Comparison of ENCODE assay signal across 20 mouse cellular contexts in the genomic region with DNA sequence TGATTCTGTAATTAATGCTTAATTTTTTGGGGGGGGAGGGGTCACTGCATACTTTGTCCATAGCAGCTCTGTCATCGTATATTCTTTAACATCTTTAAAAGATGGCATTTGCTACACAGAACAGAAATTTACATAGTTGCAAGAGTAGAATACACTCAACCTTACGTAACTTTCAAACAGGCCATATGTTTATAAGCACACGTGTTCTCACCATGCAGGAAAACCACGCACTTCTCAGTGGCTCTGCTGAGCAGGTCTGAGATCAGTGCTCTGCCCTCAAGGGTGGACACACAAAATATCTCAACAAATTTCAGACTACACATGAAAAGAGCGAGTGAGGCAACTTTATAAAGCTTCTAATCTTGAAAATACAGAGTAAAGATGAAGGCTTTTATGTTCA.
"Had no signal": no experiment of that assay in that cellular context is flagged by ENCODE, and none has a peak within 500 bp of the region (broad histone marks: within the 10 kb centered on the region; RNA-seq: fewer than 3 reads in every experiment).

No protein-coding gene starts in this region.

- H3K4me2 ChIP-seq: lung, embryonic 15.5 days; midbrain, embryonic 11.5 days; midbrain, embryonic 13.5 days; midbrain, embryonic 15.5 days; neural tube, embryonic 13.5 days; neural tube, embryonic 15.5 days; stomach, embryonic 15.5 days had no signal

- H3K9ac ChIP-seq: liver, postnatal 0 days; lung, embryonic 15.5 days; midbrain, embryonic 13.5 days; midbrain, embryonic 15.5 days; neural tube, embryonic 13.5 days; neural tube, embryonic 15.5 days; stomach, embryonic 15.5 days had no signal

- H3K4me1 ChIP-seq: lung, embryonic 15.5 days; midbrain, embryonic 15.5 days; neural tube, embryonic 15.5 days; stomach, embryonic 15.5 days had no signal

- H3K27me3 ChIP-seq: lung, embryonic 15.5 days; megakaryocyte, embryonic 14.5 days; midbrain, embryonic 13.5 days; midbrain, embryonic 15.5 days; neural tube, embryonic 13.5 days; neural tube, embryonic 15.5 days; stomach, embryonic 15.5 days had no signal

- H3K9me3 ChIP-seq: lung, embryonic 15.5 days; megakaryocyte, embryonic 14.5 days; midbrain, embryonic 13.5 days; midbrain, embryonic 15.5 days; neural tube, embryonic 13.5 days; neural tube, embryonic 15.5 days; stomach, embryonic 15.5 days had no signal

- H3K27ac ChIP-seq: lung, embryonic 15.5 days; macrophage; midbrain, embryonic 13.5 days; midbrain, embryonic 15.5 days; neural tube, embryonic 13.5 days; neural tube, embryonic 15.5 days; stomach, embryonic 15.5 days; stomach, postnatal 0 days had no signal

- ATAC-seq: liver, postnatal 0 days; lung, postnatal 0 days; midbrain, embryonic 13.5 days; midbrain, embryonic 15.5 days had no signal

- H3K4me3 ChIP-seq: lung, embryonic 15.5 days; megakaryocyte, embryonic 14.5 days; midbrain, embryonic 13.5 days; midbrain, embryonic 15.5 days; neural tube, embryonic 13.5 days; neural tube, embryonic 15.5 days; stomach, embryonic 15.5 days had no signal

- DNase-seq: liver, postnatal 0 days; lung, adult 2 months; lung, postnatal 14 days; lung, postnatal 36 days; retina, postnatal 1 day; right cerebral cortex, adult 18-20 months; right cerebral cortex, postnatal 14 days; thymus, adult 2 months; thymus, postnatal 36 days had no signal
